Mouse (Mus musculus): ENCODE measurements at regions not wholly inside any gene's neighbourhood (a gene's known extent, or its start where the extent isn't known, plus 50 kb on each side); places are given as distances from the start of the nearest gene placed in this dataset.

GRCm38 (mm10) chr10:111801794-111802359, 170.6 kb upstream of the Krr1 start:
- no peak for ATAC-seq (replicated peaks; ENCODE audit: low read depth, poor library complexity, severe bottlenecking)

GRCm38 (mm10) chr10:111806333-111806732, 166.1 kb upstream of the Krr1 start:
- no peak for ATAC-seq (replicated peaks; ENCODE audit: low read depth, poor library complexity, severe bottlenecking)

GRCm38 (mm10) chr10:111806916-111807315, 165.5 kb upstream of the Krr1 start:
- 0 out of 2 replicates have a peak, but pooled peaks have one; percentile 18 for ATAC-seq (replicated peaks; ENCODE audit: low read depth, poor library complexity, severe bottlenecking)

- ATAC-seq (replicated peaks; ENCODE audit: low read depth, poor library complexity, severe bottlenecking), result no peak
Measured at GRCm38 (mm10) chr10:111813736-111814135, 158.7 kb upstream of the Krr1 start.

- ATAC-seq (replicated peaks; ENCODE audit: low read depth, poor library complexity, severe bottlenecking), result no peak
Measured at GRCm38 (mm10) chr10:111814648-111815047, 157.8 kb upstream of the Krr1 start.

DNA sequence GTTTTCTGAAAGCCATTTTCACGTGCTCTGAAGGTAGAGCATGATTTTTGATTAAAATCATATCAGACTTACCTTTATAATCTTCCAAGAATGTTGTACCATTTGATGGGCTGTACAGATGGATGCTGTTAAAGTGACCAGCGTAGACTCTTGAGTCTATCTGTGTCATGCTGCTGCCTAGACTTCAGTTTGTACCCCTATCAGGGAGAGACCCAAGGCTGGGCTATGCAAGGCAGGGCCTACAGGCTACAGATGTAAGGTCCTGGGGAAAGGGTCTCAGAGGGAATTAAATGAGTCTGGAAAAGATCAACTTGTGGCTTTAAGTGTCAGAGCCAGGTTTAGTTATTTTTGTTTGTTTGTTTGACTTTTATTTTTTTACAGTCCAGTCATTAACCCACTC, 157.3 kb upstream of the Krr1 start:
- ATAC-seq (replicated peaks; ENCODE audit: low read depth, poor library complexity, severe bottlenecking), result no peak

GRCm38 (mm10) chr10:111815821-111816599, 156.5 kb upstream of the Krr1 start:
- ATAC-seq (replicated peaks; ENCODE audit: low read depth, poor library complexity, severe bottlenecking), result no peak

DNA sequence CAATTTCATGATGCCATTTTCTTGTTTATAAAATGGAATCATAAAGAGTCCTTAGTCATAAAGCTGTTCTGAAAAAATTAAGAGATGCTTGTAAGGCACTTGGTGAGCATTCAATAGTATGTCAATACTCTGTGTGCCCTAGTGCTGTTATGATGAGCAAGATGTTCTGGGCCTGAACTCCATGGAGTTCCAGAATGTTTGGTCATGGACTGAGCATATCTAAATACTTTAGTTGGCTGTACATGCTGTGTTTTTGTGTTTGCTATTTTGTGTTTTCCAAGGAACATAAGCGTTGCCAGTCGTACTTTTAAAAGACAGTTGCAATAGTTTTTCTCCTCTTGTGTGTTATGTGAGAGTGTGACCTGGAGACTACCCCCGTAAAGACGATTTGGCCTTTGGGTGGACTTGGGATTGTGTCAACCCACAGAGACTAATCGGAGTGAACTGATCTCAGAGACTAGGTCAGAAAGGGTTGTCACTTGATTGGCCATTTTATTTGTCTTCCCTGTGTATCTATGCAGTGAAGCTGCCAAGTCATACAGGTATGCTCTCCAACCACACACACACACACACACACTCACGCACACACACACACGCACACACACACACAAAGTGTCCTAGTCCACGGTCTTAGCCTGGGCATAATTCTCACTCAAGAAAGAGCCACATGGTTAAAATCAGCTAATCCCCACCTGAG, 152.6 kb upstream of the Krr1 start:
- no peak for ATAC-seq (replicated peaks; ENCODE audit: low read depth, poor library complexity, severe bottlenecking)

DNA sequence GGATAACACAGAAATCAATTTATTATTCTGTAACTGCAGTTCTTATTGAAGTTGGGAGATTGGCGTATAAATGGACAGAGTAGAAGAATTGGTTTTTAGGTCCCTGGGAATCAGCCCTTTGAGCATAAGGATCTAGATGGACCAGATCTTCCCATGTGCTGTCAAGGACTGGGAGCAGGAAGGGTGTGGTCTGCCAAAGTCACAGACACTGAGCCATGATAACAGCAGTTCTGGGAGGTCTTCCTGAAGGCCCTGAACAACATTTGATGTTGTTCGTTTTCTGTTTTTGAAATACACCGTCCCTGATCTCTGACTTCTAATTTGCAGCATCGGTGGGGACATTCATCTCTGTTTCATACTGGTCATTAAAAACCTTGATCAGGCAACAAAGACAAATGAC, 147.6 kb upstream of the Krr1 start:
- peak; percentile 85 for ATAC-seq (replicated peaks; ENCODE audit: low read depth, poor library complexity, severe bottlenecking)

DNA sequence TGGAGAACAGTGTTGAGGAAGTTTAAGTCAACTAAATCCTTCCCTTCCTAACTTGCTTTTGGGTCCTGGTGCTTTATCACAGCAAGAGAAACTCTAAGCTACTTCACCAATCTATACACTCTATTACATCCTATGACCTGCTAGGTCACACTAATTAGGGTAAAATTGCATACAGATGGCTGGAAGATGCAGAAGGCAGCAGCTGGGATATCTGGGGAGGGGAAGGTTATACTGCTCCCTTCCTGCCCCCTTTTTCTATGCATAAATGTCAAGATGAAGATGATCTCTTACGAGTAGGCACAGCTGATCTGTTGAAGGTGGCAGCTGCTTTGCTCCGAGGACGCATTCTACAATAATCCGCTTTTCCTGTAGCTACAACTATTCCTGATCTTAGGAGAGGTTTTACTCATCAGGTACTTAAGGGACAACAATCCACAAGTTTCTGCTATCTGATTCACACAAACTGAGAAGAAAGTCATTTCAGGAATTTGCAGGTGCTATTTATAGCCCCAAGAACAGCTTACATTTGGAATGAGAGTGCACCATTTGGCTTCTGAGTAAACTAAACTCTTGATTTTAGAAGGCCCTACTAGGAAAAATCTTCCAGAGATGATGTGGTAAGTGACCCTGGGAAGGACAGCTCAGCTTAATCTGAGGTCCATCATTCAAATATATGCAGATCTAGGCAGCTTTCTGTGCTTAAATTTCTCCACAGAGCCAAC, 146.3 kb upstream of the Krr1 start:
- no peak for ATAC-seq (replicated peaks; ENCODE audit: low read depth, poor library complexity, severe bottlenecking)

DNA sequence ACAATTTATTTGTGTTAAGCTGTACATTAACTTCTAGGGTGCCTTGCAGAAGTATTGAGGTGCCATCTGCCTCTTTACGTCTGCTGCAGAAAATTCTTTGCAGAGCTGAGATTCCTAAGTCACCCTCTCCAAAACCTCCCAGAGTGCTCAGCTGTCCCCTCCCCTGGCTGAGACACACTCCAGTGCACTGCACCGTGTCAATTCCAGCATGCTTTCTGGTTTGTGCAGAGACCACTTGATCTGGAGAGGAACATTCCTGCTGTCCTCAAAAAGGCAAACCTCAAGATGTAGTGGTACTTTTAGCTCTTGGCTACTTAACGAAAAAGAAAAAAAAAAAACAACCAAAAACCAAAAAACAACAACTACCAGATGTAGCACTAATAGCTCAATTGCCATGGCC, 145.2 kb upstream of the Krr1 start:
- ATAC-seq (replicated peaks; ENCODE audit: low read depth, poor library complexity, severe bottlenecking), result no peak

DNA sequence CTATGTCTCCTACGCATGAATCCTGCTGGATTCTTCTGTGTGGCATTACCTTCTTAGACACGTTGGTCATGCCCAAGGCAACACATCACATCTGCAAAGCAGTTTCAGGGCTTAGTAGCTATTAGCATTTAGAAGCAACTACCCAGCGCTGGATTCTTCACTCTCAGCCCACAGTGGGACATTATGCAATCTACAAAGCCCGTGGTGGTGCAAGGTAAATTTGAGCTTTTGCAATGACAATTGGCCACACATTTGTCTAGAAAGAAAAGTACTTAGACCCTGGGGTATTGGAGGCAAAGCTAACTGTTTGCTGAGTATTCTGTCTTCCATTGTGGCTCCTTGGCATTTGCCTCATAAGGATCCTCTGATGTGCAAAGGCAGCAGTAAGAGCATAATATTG, 144.5 kb upstream of the Krr1 start:
- no peak for ATAC-seq (replicated peaks; ENCODE audit: low read depth, poor library complexity, severe bottlenecking)

GRCm38 (mm10) chr10:111828610-111829009, 143.9 kb upstream of the Krr1 start:
- ATAC-seq (replicated peaks; ENCODE audit: low read depth, poor library complexity, severe bottlenecking), result no peak

DNA sequence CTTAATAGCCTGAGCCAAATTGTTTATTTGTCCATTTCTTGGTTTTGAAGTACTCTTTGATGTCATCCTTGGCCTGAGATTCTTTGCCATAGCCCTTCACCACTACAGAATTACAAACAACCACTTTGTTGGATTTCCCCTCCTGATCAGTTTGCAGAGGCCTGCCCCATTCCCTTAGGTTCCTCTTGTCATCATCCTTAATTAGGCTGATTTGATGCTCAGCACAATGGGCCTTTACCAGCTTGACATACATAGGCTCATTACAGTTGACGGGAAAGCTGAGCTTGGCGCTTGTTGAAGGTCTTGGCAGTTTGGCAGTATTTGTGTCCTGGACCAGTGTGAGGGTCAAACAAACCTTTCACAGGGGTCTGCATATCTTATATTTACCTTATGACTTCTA, 143.2 kb upstream of the Krr1 start:
- ATAC-seq (replicated peaks; ENCODE audit: low read depth, poor library complexity, severe bottlenecking), result no peak

DNA sequence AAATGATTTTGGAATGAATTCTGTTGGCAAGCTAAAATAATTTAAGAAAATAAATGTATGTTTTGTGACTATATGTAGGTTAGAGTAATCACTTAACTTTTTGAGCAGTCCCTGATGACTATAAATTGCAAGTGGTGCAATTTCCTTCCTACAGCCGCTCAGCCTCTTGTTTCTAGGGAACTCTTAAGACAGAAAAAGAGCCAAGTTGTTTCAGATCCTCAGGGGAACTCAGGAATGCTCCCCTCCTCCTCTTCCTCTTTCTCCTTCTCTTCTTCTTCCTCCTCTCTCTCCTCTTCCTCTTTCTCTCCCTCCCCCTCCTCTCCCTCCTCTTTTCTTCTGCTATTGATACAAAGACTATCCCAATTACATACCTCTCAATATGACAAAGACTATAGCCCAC, 141.4 kb upstream of the Krr1 start:
- ATAC-seq (replicated peaks; ENCODE audit: low read depth, poor library complexity, severe bottlenecking), result 0 out of 2 replicates have a peak, but pooled peaks have one; percentile 26

- ATAC-seq (replicated peaks; ENCODE audit: low read depth, poor library complexity, severe bottlenecking), result no peak
Measured at GRCm38 (mm10) chr10:111833611-111834010, 138.9 kb upstream of the Krr1 start.

- peak; percentile 93 for ATAC-seq (replicated peaks; ENCODE audit: low read depth, poor library complexity, severe bottlenecking)
Measured at GRCm38 (mm10) chr10:111834280-111834679, 138.2 kb upstream of the Krr1 start.

DNA sequence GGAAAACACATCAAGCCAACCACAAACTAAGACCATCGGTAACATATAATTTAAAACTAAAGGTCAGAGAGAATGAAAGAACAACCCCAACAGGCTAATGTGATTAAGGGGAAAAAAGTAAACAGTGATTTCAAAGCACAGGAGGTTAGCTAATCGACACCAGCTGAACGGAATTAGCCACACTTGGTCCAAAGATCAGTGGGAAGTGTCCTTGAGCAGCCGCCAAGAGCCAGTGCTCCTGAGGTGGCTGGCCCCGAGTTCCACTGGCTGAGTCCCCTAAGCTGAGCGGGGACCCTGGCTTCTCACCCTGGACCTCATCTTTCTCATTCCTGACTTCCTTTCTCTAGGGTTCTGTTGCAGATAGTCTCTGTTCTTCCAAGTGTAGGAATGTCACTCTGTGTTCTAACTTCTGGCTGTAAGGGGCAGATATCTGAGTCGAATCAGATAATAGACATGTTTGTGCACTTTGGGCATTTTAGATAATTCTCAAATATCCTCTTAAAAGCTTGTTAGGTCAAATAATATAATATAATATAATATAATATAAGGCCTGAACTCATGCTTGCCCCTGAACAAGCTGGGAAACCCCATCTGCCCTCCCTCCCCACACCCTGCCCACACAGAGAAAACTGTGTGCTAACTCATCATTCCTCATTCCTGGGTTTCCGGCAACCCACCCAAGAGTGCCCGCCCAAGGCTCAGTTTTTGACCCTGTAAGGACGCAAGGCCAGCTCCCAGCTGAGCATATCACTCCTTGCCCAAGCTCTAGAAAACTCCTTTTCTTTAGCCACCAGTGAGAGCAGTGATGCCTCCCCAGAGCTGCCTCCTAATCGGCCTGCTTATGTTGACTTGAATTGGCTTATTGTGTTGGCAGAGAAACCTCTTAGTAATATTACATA, 137.3 kb upstream of the Krr1 start:
- no peak for ATAC-seq (replicated peaks; ENCODE audit: low read depth, poor library complexity, severe bottlenecking)

- no peak for ATAC-seq (replicated peaks; ENCODE audit: low read depth, poor library complexity, severe bottlenecking)
Measured at GRCm38 (mm10) chr10:111836191-111836590, 136.3 kb upstream of the Krr1 start.

- peak; percentile 30; the same call in 1 of the 2 replicates for ATAC-seq (replicated peaks; ENCODE audit: low read depth, poor library complexity, severe bottlenecking)
Measured at GRCm38 (mm10) chr10:111836802-111837201, 135.7 kb upstream of the Krr1 start.
